Mouse (Mus musculus) cerebellum, postnatal 36 days (tissue): Measurements from ENCODE around the gene Med24.
A peak's percentile ranks its signal among the peaks of the same experiment; 100 is the strongest.

Experiments
- DNase-seq, 2 experiments: peaks; one replicate each; pipeline ENCODE4 v3.0.0; 2021 to 2022; ENCODE audit warnings: mixed read lengths in 2 of 2

Med24 gene

DNA sequence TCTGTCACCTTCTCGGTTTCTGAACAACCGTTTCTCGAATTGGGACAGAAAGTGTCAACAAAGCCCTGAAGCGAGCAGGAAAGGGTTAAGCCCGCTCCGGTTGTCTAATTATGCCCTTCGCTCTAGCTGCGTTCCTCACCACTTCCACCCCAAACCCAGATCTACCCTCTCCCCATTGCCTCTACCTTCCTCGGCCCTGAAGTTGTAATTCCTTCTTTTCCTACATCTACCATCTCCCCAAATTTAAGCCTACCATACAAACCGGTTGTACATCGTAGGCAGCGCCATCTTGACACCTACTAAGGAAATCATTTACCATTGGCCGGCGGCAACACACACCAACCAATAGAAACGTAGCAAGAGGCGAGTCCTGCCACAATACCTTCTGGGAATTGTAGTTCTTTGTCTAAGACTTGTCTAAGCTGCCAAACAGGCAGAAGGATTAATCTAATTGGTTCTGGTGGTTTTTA lies at the start of gene Med24:
Gene Med24, minus strand, starts transcription at position 317 of the 470 bp plus-strand sequence.
- peak; percentile 85 to 90 for DNase-seq

GRCm38 (mm10) chr11:98777888-98778287 lies 48.7 kb upstream of the Med24 start:
- DNase-seq, result no peak

GRCm38 (mm10) chr11:98776843-98777590 lies 47.8 kb upstream of the Med24 start:
- DNase-seq, result no peak

- DNase-seq, result no peak
These were observed 47.0 kb upstream of the Med24 start for GRCm38 (mm10) chr11:98776052-98776764.

- peak; percentile 100 for DNase-seq
These were observed 46.3 kb upstream of the Med24 start for GRCm38 (mm10) chr11:98775348-98776051.

DNA sequence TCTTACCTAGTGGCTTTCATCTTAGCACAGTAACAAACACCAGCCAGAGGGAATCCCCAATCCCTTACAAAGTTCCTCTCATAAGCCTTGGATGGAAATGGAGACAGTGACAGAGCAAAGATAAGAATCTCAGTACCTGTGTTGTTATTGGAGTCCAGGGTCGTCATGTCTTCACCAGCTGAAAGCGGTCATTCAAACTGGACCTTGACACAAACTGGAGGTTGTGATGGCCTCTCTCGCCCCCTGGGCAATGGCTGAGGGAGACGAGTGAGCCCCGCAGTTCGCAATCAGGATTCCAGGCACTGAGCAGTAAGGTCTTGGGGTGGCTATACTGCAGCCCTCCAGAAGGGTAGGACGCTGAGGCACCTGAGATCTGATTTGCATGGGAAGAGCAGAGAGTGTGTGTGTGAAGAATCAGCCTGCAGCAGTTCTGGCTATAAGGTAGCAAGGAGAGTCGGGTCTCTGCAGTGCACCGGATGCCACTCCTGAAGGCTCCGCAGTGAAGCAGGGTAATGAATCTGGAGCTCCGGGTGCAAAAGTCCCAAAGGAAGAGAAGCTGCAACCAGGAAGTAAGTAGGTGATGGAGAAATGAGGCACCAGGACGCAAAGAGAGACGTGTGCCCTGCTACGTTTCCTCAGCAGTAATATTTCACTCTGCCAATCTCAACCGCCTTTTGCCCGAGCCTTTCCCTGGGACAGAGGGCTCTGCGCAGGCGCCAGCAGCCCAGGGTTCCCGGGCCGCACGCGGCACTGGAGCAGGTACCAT lies 45.5 kb upstream of the Med24 start, which contains the start of gene Nr1d1:
Gene Nr1d1, minus strand, starts transcription at position 752 of the 766 bp plus-strand sequence.
- DNase-seq, result no peak

GRCm38 (mm10) chr11:98773635-98774295 lies 44.5 kb upstream of the Med24 start:
- peak; percentile 99 to 100 for DNase-seq

GRCm38 (mm10) chr11:98772667-98773171 lies 43.5 kb upstream of the Med24 start:
- DNase-seq, result peak; percentile 56 to 57

- peak in 1 of 2 experiments; percentile 53 for DNase-seq
These were observed 42.8 kb upstream of the Med24 start for GRCm38 (mm10) chr11:98771844-98772525.

DNA sequence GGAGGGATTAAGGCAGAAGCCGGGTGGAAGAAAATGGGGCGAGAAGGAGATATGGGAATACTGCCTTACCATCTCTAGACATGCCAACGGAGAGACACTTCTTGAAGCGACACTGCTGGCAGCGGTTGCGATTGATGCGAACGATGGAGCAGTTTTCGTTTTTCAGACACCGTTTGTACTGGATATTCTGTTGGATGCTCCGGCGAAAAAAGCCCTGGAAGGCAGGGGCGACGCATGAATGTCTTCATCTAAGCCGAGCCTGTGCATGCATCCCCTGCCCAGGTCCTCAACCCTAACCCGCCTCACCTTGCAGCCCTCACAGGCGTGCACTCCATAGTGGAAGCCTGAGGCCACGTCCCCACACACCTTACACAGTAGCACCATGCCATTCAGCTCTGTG lies 41.9 kb upstream of the Med24 start:
- no peak for DNase-seq

GRCm38 (mm10) chr11:98770096-98770975 lies 41.1 kb upstream of the Med24 start:
- no peak for DNase-seq

GRCm38 (mm10) chr11:98769007-98769954 lies 40.0 kb upstream of the Med24 start:
- DNase-seq, result peak in 1 of 2 experiments; percentile 15

DNA sequence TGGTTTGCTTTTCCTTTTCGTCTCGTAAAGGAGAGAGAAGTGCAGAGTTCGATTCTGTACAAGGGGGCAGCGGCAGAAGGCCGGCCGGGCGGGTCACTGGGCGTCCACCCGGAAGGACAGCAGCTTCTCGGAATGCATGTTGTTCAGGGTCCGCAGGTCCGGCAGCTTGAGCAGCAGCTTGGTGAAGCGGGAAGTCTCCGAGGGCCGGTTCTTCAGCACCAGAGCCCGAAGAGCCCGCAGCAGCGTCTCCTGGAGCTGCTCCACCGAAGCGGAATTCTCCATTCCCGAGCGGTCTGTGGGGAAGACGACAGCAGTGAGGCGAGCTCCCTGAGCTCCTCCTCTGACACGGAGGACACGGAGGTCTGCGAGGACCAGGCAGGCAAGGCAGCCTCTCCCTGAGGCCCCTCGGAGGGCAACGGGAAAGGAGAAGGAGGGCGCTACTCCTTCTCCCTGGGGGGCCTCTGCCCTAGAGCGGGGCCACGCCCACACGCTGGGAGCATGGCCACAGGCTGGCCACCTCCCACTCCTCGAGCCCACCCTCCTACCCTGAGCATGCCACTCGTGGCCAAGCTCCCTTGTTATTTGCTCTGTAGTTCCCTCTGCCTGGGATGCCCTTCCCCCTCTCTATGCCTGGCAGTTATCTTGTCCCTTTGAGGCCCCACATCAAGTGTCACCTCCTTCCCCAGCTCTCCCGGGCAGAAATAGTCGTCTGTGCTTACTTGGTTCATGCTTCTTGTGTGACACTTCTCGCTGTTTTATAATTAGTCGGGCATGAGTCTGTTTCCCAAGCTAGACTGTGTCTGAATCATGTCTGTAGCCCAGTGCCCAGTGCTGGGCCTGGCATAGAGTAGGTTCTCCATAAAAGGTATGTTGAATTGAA lies 39.1 kb upstream of the Med24 start:
- DNase-seq, result peak; percentile 34 to 42

DNA sequence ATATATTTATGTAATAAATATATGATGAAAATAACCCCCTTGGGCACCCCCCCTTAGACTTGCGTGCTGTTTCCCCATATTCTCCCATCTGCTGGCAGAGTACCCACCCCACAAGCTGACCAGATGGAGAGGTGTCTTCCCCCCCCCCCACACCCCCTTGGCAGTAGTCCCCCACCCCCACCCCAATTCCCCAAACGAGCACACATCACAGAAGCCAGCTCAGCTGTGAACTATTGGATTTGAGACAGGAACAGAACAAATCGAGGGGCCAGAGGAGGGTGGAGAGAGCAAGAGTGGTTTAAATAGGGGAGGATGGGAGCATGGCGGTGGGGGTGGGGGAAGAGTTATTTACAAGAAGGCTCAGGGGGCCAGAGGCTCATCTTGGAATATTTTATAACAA lies 38.5 kb upstream of the Med24 start:
- no peak for DNase-seq

GRCm38 (mm10) chr11:98767276-98767675 lies 38.0 kb upstream of the Med24 start:
- peak in 1 of 2 experiments; percentile 41 for DNase-seq

DNA sequence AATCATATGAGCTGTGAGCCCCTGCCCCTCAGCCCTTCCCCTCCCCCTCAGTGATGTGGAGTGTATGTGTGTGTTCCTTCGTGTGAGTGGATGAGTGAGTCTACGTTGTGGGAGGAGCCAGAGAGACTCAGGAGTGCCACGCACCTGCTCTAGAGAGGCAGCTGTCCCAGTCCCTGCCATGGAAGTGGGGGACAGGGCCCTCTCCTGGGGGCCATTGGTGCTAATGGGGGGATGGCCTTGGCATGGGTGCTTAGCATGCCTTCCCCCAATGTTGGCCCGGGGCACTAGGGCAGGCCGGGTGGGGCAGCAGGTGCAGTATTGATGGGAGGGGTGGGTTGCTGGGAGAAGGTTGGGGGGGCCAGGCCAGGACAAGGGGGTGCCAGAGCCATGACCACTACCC lies 37.6 kb upstream of the Med24 start:
- DNase-seq, result peak in 1 of 2 experiments; percentile 16

DNA sequence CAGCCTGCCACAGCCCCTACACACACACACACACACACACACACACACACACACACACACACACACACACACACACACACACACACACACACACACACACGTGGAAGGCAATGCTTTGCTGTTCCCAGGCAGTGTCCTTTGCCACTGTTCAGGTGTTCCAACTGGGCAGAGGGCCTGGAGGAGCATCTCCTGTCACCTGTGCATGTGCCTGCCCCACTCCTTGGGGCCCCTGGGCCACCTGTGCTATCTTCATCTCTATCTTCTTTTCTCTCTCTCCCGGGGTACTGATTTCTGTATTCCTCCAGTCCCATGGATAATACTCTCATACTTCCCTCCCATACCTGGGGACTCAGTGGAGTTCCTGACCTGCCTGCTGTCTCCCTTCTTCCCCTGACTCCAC lies 37.1 kb upstream of the Med24 start:
- DNase-seq, result peak in 1 of 2 experiments; percentile 33
